Mouse (Mus musculus): ENCODE data around the gene Hspb11. TPM values are rescaled to one million over a fixed set of nuclear protein-coding genes. Genes with fewer than 3 reads are reported as not detected.

The Hspb11 gene
- total RNA-seq, 2 experiments from 2014 or later, result 9.8 to 13.6 TPM

DNA sequence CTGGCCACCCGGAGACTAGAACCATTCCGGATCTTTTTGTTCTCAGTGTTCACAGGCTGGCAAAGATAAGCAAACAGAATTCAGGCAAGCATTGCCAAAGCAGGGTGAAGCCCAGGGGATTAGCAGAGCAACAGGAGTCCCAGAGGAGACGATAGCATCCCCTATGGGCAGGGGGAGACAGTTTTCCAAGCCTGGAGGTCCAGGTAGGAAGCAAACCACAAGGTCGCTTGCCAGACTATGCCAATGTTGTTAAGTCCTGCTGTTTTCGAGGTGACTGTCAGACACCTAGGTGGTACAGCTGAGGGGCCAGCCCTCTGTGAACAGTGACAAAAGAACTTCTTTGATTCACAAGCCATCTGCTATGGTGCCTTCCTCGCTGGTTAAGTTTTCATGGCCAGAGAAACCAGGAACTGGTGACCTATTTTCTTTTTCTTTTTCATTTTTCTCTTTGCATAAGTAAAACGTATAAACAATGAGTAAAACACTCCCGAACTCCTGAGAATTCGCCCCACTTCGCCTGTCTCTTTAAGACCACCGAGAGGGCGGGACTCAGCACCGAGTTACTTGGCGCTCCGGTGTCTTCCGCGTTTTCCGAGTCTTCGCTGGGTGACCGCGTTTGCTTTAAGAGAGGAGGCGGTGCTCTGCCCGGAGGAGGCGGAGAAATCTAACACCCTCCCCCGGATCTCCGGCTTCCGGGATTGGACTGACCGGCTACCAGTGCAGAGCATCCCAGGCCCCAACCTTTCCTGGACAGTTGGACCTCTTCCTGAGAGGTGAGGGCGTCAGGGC, 60.5 kb downstream of the Hspb11 start, which contains the start of gene Yipf1:
Gene Yipf1 (plus strand): TSS at position 674 of the 789 bp plus-strand sequence.
- peak; percentile 95 to 96 for DNase-seq

DNA sequence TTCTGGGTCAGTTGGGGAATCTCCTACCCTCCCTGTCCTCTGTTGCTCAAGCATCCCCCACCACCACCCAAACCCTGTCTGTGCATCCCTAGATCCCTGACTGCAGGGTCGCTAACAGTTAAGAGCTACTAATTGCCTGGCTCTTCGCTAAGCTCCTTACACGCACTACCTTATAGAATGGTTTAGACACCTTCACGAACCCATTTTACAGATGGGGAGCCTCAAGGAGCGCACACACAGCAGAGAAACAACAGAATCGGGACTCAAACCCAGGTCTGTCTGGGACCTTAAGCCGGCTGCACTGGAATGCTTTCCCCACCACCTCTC, 61.0 kb downstream of the Hspb11 start:
- DNase-seq, result no peak

DNA sequence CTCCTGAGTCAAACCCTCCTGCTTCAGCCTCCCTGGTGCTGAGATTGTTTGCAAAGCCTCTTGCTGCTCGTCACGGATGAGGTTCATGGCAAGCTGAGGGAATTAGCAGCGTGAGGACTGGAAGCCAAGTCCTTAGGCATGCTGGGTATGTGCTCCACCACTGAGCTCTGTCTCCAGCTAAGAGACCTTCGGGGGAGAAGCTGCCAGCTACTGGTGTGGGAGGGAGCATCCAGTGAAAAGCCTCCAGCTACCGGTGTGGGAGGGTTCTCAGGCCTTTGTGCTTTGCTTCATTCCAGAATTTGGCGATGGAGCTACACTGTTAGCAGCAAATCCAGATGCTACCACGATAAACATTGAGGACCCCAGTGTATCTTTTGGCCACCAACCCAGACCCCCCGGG, 65.3 kb downstream of the Hspb11 start:
- no peak for DNase-seq

DNA sequence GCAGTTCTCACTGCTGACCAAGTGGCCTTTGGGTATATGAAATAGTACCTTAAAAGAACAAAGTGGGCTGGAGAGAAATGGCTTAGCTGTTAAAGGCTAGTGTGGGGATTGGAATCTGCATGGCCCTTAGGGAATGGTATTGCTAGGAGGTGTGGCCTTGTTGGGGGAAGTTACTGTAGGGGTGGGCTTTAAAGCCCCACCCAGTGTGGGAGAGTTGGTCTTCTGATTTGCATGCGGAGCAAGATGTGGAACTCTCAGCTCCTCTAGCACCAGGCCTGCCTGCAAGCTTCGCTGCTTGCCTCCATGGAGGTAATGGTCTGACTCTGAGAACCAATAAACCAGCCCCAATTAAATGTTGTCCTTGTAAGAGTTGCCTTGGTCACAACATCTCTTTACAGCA, 67.6 kb downstream of the Hspb11 start:
- DNase-seq, result peak in 1 of 2 experiments; percentile 14

DNA sequence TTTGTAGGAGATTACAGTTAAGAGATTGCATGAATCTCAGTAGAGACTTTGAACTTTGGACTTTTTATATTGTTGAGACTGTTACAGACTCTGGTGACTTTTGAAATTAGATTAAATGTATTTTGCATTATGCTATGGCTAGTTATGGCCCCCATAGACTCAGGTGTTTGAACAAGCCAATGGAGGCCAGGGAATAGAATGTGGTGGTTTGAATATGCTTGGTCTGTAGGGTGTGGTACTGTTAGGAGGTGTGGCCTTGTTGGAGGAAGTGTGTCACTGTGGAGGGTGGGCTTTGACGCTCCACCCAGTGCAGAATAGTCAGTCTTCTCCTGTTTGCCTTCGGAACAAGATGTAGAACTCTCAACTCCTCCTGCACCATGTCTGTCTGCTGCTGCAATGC, 69.7 kb downstream of the Hspb11 start:
- DNase-seq, result no peak

DNA sequence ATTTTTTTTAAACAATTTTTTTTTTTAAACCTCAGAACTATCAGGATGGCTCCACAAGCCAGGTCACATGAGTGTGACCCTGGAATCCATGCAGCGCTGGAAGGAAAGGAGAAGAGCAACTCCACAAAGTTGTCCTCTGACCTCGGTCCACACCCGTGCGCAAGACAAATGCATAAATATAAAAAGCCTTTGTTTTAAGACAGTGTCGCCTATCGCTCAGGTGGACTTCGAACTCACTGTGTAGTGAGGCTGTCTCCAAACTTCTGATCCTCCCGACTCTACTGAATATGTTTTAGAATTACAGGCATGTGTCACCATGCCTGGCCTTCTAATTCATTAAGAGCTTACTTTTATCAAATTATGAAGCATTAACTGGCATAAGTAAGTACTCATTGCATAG, 75.1 kb downstream of the Hspb11 start:
- no peak for DNase-seq

Other genes starting within 250 kb of the Hspb11 start
- gene Mrpl37, start 186.7 kb upstream of the Hspb11 start, total RNA-seq (2021), result 100 to 1,000 TPM in 1 of 2 experiments, 10 to 100 TPM in 1; 96.0 to 102 TPM
- gene Cyb5rl, start 186.6 kb upstream of the Hspb11 start, total RNA-seq (2021), result 10 to 100 TPM; 25.7 to 26.1 TPM
- gene Cdcp2, start 156.7 kb upstream of the Hspb11 start, total RNA-seq (2021), result not detected
- gene Tmem59, start 75.2 kb upstream of the Hspb11 start, total RNA-seq (2021), result 100 to 1,000 TPM; 139 to 147 TPM
- 10 to 100 TPM; 13.5 to 15.4 TPM for gene Tceanc2, start 74.5 kb upstream of the Hspb11 start, total RNA-seq (2021)
- under 1 TPM in 1 of 2 experiments, not detected in 1; 0.44 TPM for gene Ldlrad1, start 44.4 kb upstream of the Hspb11 start, total RNA-seq (2021)
- gene Lrrc42, start 61 bp upstream of the Hspb11 start, total RNA-seq (2021), result 10 to 100 TPM in 1 of 2 experiments, 1 to 10 TPM in 1; 10.0 to 10.2 TPM
- not detected for gene Dio1, start 53.6 kb downstream of the Hspb11 start, total RNA-seq (2021)
- 10 to 100 TPM; 17.3 to 18.6 TPM for gene Yipf1, start 60.8 kb downstream of the Hspb11 start, total RNA-seq (2021)
- 10 to 100 TPM; 10.5 to 12.6 TPM for gene Ndc1, start 114.2 kb downstream of the Hspb11 start, total RNA-seq (2021)
- under 1 TPM; 0.15 to 0.25 TPM for gene Glis1, start 181.0 kb downstream of the Hspb11 start, total RNA-seq (2021)